Mouse (Mus musculus) adrenal gland, postnatal 36 days (tissue): ENCODE results near the gene Rpusd1. TPM values are rescaled to one million over a fixed set of nuclear protein-coding genes. Genes with fewer than 3 reads are reported as not detected.
A peak's percentile ranks its signal among the peaks of the same experiment; 100 is the strongest.

Experiments used
- DNase-seq, 2 experiments: peaks; one replicate each; pipeline ENCODE4 v3.0.0; 2021; ENCODE audit warnings: mixed read lengths in 1 of 2
- long read RNA-seq, 2 experiments: library from polyadenylated mRNA; stranded (forward); transcript quantifications; one replicate each; pipeline ENCODE4 v2.0.0; 2021; ENCODE audit warnings: borderline sequencing depth in 2 of 2
- total RNA-seq, 2 experiments: library from RNA; stranded (reverse); gene quantifications; 2 replicates each; pipeline ENCODE4 v1.2.3; 2021

The Rpusd1 gene
- 10 to 100 TPM; 12.5 to 13.4 TPM for total RNA-seq
- long read RNA-seq, experiment 1, transcript Rpusd1-201 (6 exons, 1,745 nt): major isoform, 14 of 22 reads
- long read RNA-seq, experiment 1, partial matches to known transcripts: 2 of 22 reads
- long read RNA-seq, experiment 1, other reads (novel, unspliced or antisense): 2 of 22 reads
- long read RNA-seq, experiment 2, partial matches to known transcripts: 0 of 2 reads
- long read RNA-seq, experiment 2, other reads (novel, unspliced or antisense): 0 of 2 reads

GRCm38 (mm10) chr17:25727265-25728008, at the start of gene Rpusd1, which contains the start of gene Chtf18:
Rpusd1 (plus strand) TSS chr17:25727670.
Chtf18 (minus strand) TSS chr17:25727419.
- DNase-seq: peak; percentile 99

- DNase-seq: no peak
These were observed 49.5 kb upstream of the Rpusd1 start for GRCm38 (mm10) chr17:25677969-25678368.

- DNase-seq: no peak
These were observed 47.7 kb upstream of the Rpusd1 start for GRCm38 (mm10) chr17:25679818-25680217.

GRCm38 (mm10) chr17:25681636-25682035, 45.8 kb upstream of the Rpusd1 start:
- no peak for DNase-seq

GRCm38 (mm10) chr17:25686323-25686722, 41.1 kb upstream of the Rpusd1 start:
- DNase-seq: peak in 1 of 2 experiments; percentile 5

GRCm38 (mm10) chr17:25688922-25689321, 38.5 kb upstream of the Rpusd1 start:
- no peak for DNase-seq

- no peak for DNase-seq
These were observed 31.2 kb upstream of the Rpusd1 start for GRCm38 (mm10) chr17:25696263-25696662.

GRCm38 (mm10) chr17:25698446-25698845, 29.0 kb upstream of the Rpusd1 start:
- DNase-seq: peak; percentile 70 to 80

GRCm38 (mm10) chr17:25700863-25701496, 26.5 kb upstream of the Rpusd1 start:
- no peak for DNase-seq

GRCm38 (mm10) chr17:25709994-25710393, 17.5 kb upstream of the Rpusd1 start:
- DNase-seq: no peak

GRCm38 (mm10) chr17:25711136-25711535, 16.3 kb upstream of the Rpusd1 start:
- no peak for DNase-seq

GRCm38 (mm10) chr17:25715627-25716026, 11.8 kb upstream of the Rpusd1 start:
- no peak for DNase-seq

- DNase-seq: no peak
These were observed 11.3 kb upstream of the Rpusd1 start for GRCm38 (mm10) chr17:25716130-25716529.

- DNase-seq: peak; percentile 39 to 46
These were observed 10.5 kb upstream of the Rpusd1 start, which contains the start of gene Gng13 for GRCm38 (mm10) chr17:25716711-25717637. Gng13 (plus strand) TSS chr17:25717171.

- DNase-seq: no peak
These were observed 9.8 kb upstream of the Rpusd1 start for GRCm38 (mm10) chr17:25717691-25718090.

- no peak for DNase-seq
These were observed 6.0 kb upstream of the Rpusd1 start for GRCm38 (mm10) chr17:25721476-25721875.

- DNase-seq: no peak
These were observed 4.0 kb upstream of the Rpusd1 start for GRCm38 (mm10) chr17:25723470-25723869.

GRCm38 (mm10) chr17:25723919-25724318, 3.6 kb upstream of the Rpusd1 start:
- DNase-seq: no peak

- no peak for DNase-seq
These were observed 2.2 kb upstream of the Rpusd1 start for GRCm38 (mm10) chr17:25725264-25725663.

GRCm38 (mm10) chr17:25728009-25728270, 470 bp downstream of the Rpusd1 start:
- peak; percentile 43 to 53 for DNase-seq

GRCm38 (mm10) chr17:25732082-25732481, 4.6 kb downstream of the Rpusd1 start:
- peak; percentile 89 to 91 for DNase-seq

GRCm38 (mm10) chr17:25735246-25735645, 7.8 kb downstream of the Rpusd1 start:
- DNase-seq: peak; percentile 35 to 37
